13 mouse cellular contexts compared by ENCODE assay signal in genomic region chr7:118990282-118990681, GRCm38 (mm10). TPM values are rescaled to one million over a fixed set of nuclear protein-coding genes. Genes with fewer than 3 reads are reported as not detected.
DNase-seq lines count a peak whose midpoint lies in the region; ATAC-seq and TF ChIP-seq lines count a peak whose summit lies in the region.
"Had no signal": no experiment of that assay in that cellular context is flagged by ENCODE, and none has a peak within 500 bp of the region (broad histone marks: within the 10 kb centered on the region; RNA-seq: fewer than 3 reads in every experiment).

No protein-coding gene starts in this region.

- ATAC-seq in megakaryocyte progenitor cell, adult 5-6 weeks (replicated peaks; ENCODE audit: poor library complexity), result no peak
- no peak for ATAC-seq in midbrain, embryonic 16.5 days
- ATAC-seq: lung, postnatal 0 days had no signal

- H3K27me3 ChIP-seq in midbrain, embryonic 16.5 days (ENCODE audit: control insufficient read depth, insufficient read depth, low read depth, low read length), result no peaks in the 10 kb centered on the region
- H3K27me3 ChIP-seq: limb, embryonic 15.5 days; stomach, embryonic 15.5 days had no signal

- H3K36me3 ChIP-seq in midbrain, embryonic 16.5 days (ENCODE audit: control insufficient read depth, insufficient read depth, low read length), result no peaks in the 10 kb centered on the region
- H3K36me3 ChIP-seq: limb, embryonic 15.5 days; stomach, embryonic 15.5 days had no signal

- H3K9ac ChIP-seq in midbrain, embryonic 16.5 days (ENCODE audit: low read depth, low read length), result no peak overlapping the region
- H3K9ac ChIP-seq: limb, embryonic 15.5 days; stomach, embryonic 15.5 days had no signal

- H3K4me2 ChIP-seq in midbrain, embryonic 16.5 days (ENCODE audit: low read length), result no peak overlapping the region
- H3K4me2 ChIP-seq: limb, embryonic 15.5 days; stomach, embryonic 15.5 days had no signal

- WGBS in midbrain, embryonic 16.5 days, result 66% methylated on average over 6 of the region's 6 CpGs

- no peaks in the 10 kb centered on the region for H3K9me3 ChIP-seq in midbrain, embryonic 16.5 days (replicated peaks; ENCODE audit: control insufficient read depth, low read length, poor library complexity, severe bottlenecking)
- H3K9me3 ChIP-seq: limb, embryonic 15.5 days; stomach, embryonic 15.5 days had no signal

- TF ChIP-seq POLR2A in cortical plate, adult 2 months (IDR thresholded peaks at IDR 0.05; ENCODE audit: extremely low read depth, insufficient read depth, low read length), result 0 out of 2 replicates have a peak, but pooled peaks have one; percentile 38

- peaks cover 13% of the 10 kb centered on the region for H3K4me1 ChIP-seq in cortical plate, adult 2 months (ENCODE audit: control insufficient read depth, insufficient read depth, low read length)
- H3K4me1 ChIP-seq in midbrain, embryonic 16.5 days (ENCODE audit: control insufficient read depth, insufficient read depth, low read length), result peaks cover 40% of the 10 kb centered on the region

- 0 out of 2 replicates have a peak overlapping the region, but pooled peaks have one; percentile 4 for H3K27ac ChIP-seq in cortical plate, adult 2 months (ENCODE audit: insufficient read depth, low read length)
- no peak overlapping the region for H3K27ac ChIP-seq in midbrain, embryonic 16.5 days (ENCODE audit: low read length)
- H3K27ac ChIP-seq: gastrocnemius, adult 2 months; limb, embryonic 15.5 days; stomach, embryonic 15.5 days had no signal

- peak; percentile 44 to 71 for DNase-seq in layer of hippocampus, adult 18-20 months (ENCODE audit: low spot score in 2 of 2)
- no peak for DNase-seq in layer of hippocampus, adult 9-10 months (ENCODE audit: low spot score)
- DNase-seq in frontal cortex, postnatal 36 days (ENCODE audit: low spot score in 2 of 2), result peak; percentile 79 to 86
- DNase-seq in right cerebral cortex, postnatal 25 days, result peak; percentile 73
- DNase-seq: embryo, embryonic 11 days; gastrocnemius, adult 2 months; kidney, adult 8-10 months had no signal

- H3K4me3 ChIP-seq in cortical plate, adult 2 months (ENCODE audit: insufficient read depth, low read length), result no peak overlapping the region
- H3K4me3 ChIP-seq in midbrain, embryonic 16.5 days (ENCODE audit: low read depth, low read length), result no peak overlapping the region
- H3K4me3 ChIP-seq: gastrocnemius, adult 2 months; limb, embryonic 15.5 days; stomach, embryonic 15.5 days had no signal

- no peak for TF ChIP-seq CTCF in cortical plate, adult 2 months (IDR thresholded peaks at IDR 0.05; ENCODE audit: extremely low read depth, insufficient read depth, low read length)

RNA-seq across cellular contexts. Expression of gene Gprc5b, which starts 4.7 kb away (rescaled TPM):
- 100 to 1,000 TPM; 139 to 155 TPM for total RNA-seq in layer of hippocampus, adult 18-20 months (2021)
- 126 and 141 TPM in 2 replicates for polyA plus RNA-seq in cortical plate, adult 2 months (2012; rRNA removed)
- total RNA-seq in megakaryocyte progenitor cell, adult 5-6 weeks (2015), result 0.71 and 3.3 TPM in 2 replicates
- total RNA-seq in megakaryocyte progenitor cell, adult 5-6 weeks (2017), result 0.47 and 1.2 TPM in 2 replicates
- 2.9 and 3.1 TPM in 2 replicates for polyA plus RNA-seq in midbrain, embryonic 16.5 days (2015; fragmentation: Nextera tagmentation; extraction: Ambion mirVana)

Comparison
In these comparisons a context has a peak if more than half of its experiments do, and no peak if none do; other contexts are left out.
1. RNA of gene Gprc5b, which starts 4.7 kb away (total RNA-seq): 139 to 155 TPM in layer of hippocampus, adult 18-20 months; 0.47 to 3.3 TPM in megakaryocyte progenitor cell, adult 5-6 weeks; every median in the first group is over 10 times any median in the second.